Mouse (Mus musculus): ENCODE results near the gene Tekt1.

GRCm38 (mm10) chr11:72366126-72366525, 3.9 kb upstream of the Tekt1 start:
- TF ChIP-seq CTCF (IDR thresholded peaks at IDR 0.05; ENCODE audit: control insufficient read depth, insufficient read depth, low read length) (no peak), POLR2A (IDR thresholded peaks at IDR 0.05; ENCODE audit: borderline replicate concordance, control insufficient read depth, low read depth, low read length) (no peak)

Measured in bone marrow, adult 2 months (tissue).